In genomic region chr13:108043431-108044221, GRCm38 (mm10) we compare ENCODE assay signal across 8 mouse cellular contexts. TPM values are rescaled to one million over a fixed set of nuclear protein-coding genes. Genes with fewer than 3 reads are reported as not detected.
A peak's percentile ranks its signal among the peaks of the same experiment; 100 is the strongest.
DNase-seq lines count a peak whose midpoint lies in the region; ATAC-seq and TF ChIP-seq lines count a peak whose summit lies in the region.

No protein-coding gene starts in this region.

- peaks cover 9% of the 10 kb centered on the region for H3K36me3 ChIP-seq in spleen, adult 2 months (ENCODE audit: control insufficient read depth, insufficient read depth, low read length)
- H3K36me3 ChIP-seq in intestine, postnatal 0 days (ENCODE audit: control insufficient read depth, insufficient read depth), result peaks cover 5% of the 10 kb centered on the region
- peaks cover 19% of the 10 kb centered on the region for H3K36me3 ChIP-seq in liver, embryonic 15.5 days (replicated peaks)
- H3K36me3 ChIP-seq in neural tube, embryonic 15.5 days, result no peaks in the 10 kb centered on the region

- H3K27ac ChIP-seq in spleen, adult 2 months (ENCODE audit: insufficient read depth, low read length), result peak overlapping the region; percentile 81
- peak overlapping the region; percentile 92 for H3K27ac ChIP-seq in intestine, postnatal 0 days (ENCODE audit: low read depth, low read length)
- peak overlapping the region; percentile 89 for H3K27ac ChIP-seq in liver, embryonic 15.5 days (replicated peaks)
- H3K27ac ChIP-seq in neural tube, embryonic 15.5 days (replicated peaks), result peak overlapping the region; percentile 94

- peaks cover 4% of the 10 kb centered on the region; the same call in 1 of the 2 replicates for H3K4me1 ChIP-seq in spleen, adult 2 months (ENCODE audit: control insufficient read depth, insufficient read depth, insufficient read length)
- 0 out of 2 replicates have a peak, but pooled peaks cover 3% of the 10 kb centered on the region for H3K4me1 ChIP-seq in intestine, postnatal 0 days (replicated peaks; ENCODE audit: control insufficient read depth, insufficient read depth, low read length)
- peaks cover 39% of the 10 kb centered on the region for H3K4me1 ChIP-seq in liver, embryonic 15.5 days (replicated peaks)
- H3K4me1 ChIP-seq in neural tube, embryonic 15.5 days, result peaks cover 37% of the 10 kb centered on the region

- no peak for TF ChIP-seq CTCF in spleen, adult 2 months (IDR thresholded peaks at IDR 0.05; ENCODE audit: extremely low read depth, insufficient read depth, insufficient read length, insufficient replicate concordance)
- peak; percentile 45 for TF ChIP-seq CTCF in intestine, postnatal 0 days (IDR thresholded peaks at IDR 0.05; ENCODE audit: low read depth)

- H3K4me3 ChIP-seq in spleen, adult 2 months (ENCODE audit: extremely low read depth, insufficient read depth, insufficient read length), result peak overlapping the region; percentile 88
- H3K4me3 ChIP-seq in intestine, postnatal 0 days (ENCODE audit: low read depth, low read length), result peak overlapping the region; percentile 98
- H3K4me3 ChIP-seq in liver, embryonic 15.5 days (replicated peaks), result peak overlapping the region; percentile 99
- peak overlapping the region; percentile 74 for H3K4me3 ChIP-seq in neural tube, embryonic 15.5 days (replicated peaks)

- no peaks in the 10 kb centered on the region for H3K9me3 ChIP-seq in intestine, postnatal 0 days (ENCODE audit: control insufficient read depth)
- no peaks in the 10 kb centered on the region for H3K9me3 ChIP-seq in liver, embryonic 15.5 days (replicated peaks)
- no peaks in the 10 kb centered on the region for H3K9me3 ChIP-seq in neural tube, embryonic 15.5 days (replicated peaks)

- peak overlapping the region; percentile 84 for H3K9ac ChIP-seq in intestine, postnatal 0 days (ENCODE audit: low read depth, low read length)
- peak overlapping the region; percentile 99 for H3K9ac ChIP-seq in liver, embryonic 15.5 days
- peak overlapping the region; percentile 87 for H3K9ac ChIP-seq in neural tube, embryonic 15.5 days (replicated peaks)

- 4% methylated on average over 23 of the region's 23 CpGs for WGBS in spleen, adult 2 months
- 2% methylated on average over 23 of the region's 23 CpGs for WGBS in intestine, postnatal 0 days
- 3% methylated on average over 23 of the region's 23 CpGs for WGBS in liver, embryonic 15.5 days (ENCODE audit: insufficient replicate concordance)
- 1% methylated on average over 23 of the region's 23 CpGs for WGBS in neural tube, embryonic 15.5 days

- DNase-seq in spleen, adult 2 months (ENCODE audit: low read depth in 1 of 2, low spot score in 2 of 2), result no peak
- no peak for DNase-seq in spleen, adult 18-20 months
- DNase-seq in c-Kit-positive CD71-negative TER-119-negative erythroid progenitor cells, embryonic 14.5 days (ENCODE audit: low read depth), result peak; percentile 12
- DNase-seq in heart, adult 18-20 months, result peak; percentile 65 to 76
- DNase-seq in T-cell, adult 2 months (ENCODE audit: low spot score), result no peak

- 0 out of 2 replicates have a peak, but pooled peaks have one; percentile 3 for ATAC-seq in intestine, postnatal 0 days
- ATAC-seq in liver, embryonic 15.5 days (ENCODE audit: insufficient read depth), result peak; percentile 38
- peak; percentile 60 for ATAC-seq in neural tube, embryonic 15.5 days (ENCODE audit: low FRiP score)

- no peaks in the 10 kb centered on the region for H3K27me3 ChIP-seq in spleen, adult 2 months (ENCODE audit: control insufficient read depth, insufficient read depth, low read length)
- no peaks in the 10 kb centered on the region for H3K27me3 ChIP-seq in intestine, postnatal 0 days (replicated peaks; ENCODE audit: control insufficient read depth, insufficient read depth, low read length)
- no peaks in the 10 kb centered on the region for H3K27me3 ChIP-seq in liver, embryonic 15.5 days
- H3K27me3 ChIP-seq in neural tube, embryonic 15.5 days (replicated peaks), result no peaks in the 10 kb centered on the region

- peak overlapping the region; percentile 90 for H3K4me2 ChIP-seq in intestine, postnatal 0 days (replicated peaks; ENCODE audit: low read depth)
- peak overlapping the region; percentile 96 for H3K4me2 ChIP-seq in liver, embryonic 15.5 days
- peak overlapping the region; percentile 66 for H3K4me2 ChIP-seq in neural tube, embryonic 15.5 days

- no peak for TF ChIP-seq POLR2A in spleen, adult 2 months (IDR thresholded peaks at IDR 0.05; ENCODE audit: low read depth, low read length)

RNA-seq across cellular contexts. Expression of gene Smim15, which starts 0.6 kb away (rescaled TPM):
- 3.8 and 4.3 TPM in 2 replicates for polyA plus RNA-seq in spleen, adult 2 months (2012; rRNA removed)
- 10 to 100 TPM; 23.1 to 24.9 TPM for total RNA-seq in heart, adult 18-20 months (2021)
- 32.6 and 33.7 TPM in 2 replicates for polyA plus RNA-seq in intestine, postnatal 0 days (2015; fragmentation: Nextera tagmentation; extraction: Ambion mirVana)
- polyA plus RNA-seq in liver, embryonic 15.5 days (2015; fragmentation: Nextera tagmentation; extraction: Ambion mirVana), result 21.7 and 22.9 TPM in 2 replicates
- polyA plus RNA-seq in neural tube, embryonic 15.5 days (2015; fragmentation: Nextera tagmentation; extraction: Ambion mirVana), result 35.8 and 39.7 TPM in 2 replicates

Comparison
In these comparisons a context has a peak if more than half of its experiments do, and no peak if none do; other contexts are left out.
1. DNase-seq: peak in c-Kit-positive CD71-negative TER-119-negative erythroid progenitor cells, embryonic 14.5 days (single experiment) and heart, adult 18-20 months (2 of 2); none in spleen, adult 2 months (0 of 2), spleen, adult 18-20 months (0 of 2) and T-cell, adult 2 months (single experiment).
2. ATAC-seq: peak in every context shown above with its lines; median percentile 60 in neural tube, embryonic 15.5 days; 38 in liver, embryonic 15.5 days; 3 in intestine, postnatal 0 days.
3. Peak in every context shown above with its lines, with median percentiles within 50 percentile points of each other: H3K27ac ChIP-seq, H3K4me3 ChIP-seq, H3K4me2 ChIP-seq and H3K9ac ChIP-seq.